Mouse (Mus musculus): ENCODE data around the gene Phf12. TPM values are rescaled to one million over a fixed set of nuclear protein-coding genes. Genes with fewer than 3 reads are reported as not detected.

The Phf12 gene
- polyA plus RNA-seq, 2 experiments, result 4.3 to 19.0 TPM

DNA sequence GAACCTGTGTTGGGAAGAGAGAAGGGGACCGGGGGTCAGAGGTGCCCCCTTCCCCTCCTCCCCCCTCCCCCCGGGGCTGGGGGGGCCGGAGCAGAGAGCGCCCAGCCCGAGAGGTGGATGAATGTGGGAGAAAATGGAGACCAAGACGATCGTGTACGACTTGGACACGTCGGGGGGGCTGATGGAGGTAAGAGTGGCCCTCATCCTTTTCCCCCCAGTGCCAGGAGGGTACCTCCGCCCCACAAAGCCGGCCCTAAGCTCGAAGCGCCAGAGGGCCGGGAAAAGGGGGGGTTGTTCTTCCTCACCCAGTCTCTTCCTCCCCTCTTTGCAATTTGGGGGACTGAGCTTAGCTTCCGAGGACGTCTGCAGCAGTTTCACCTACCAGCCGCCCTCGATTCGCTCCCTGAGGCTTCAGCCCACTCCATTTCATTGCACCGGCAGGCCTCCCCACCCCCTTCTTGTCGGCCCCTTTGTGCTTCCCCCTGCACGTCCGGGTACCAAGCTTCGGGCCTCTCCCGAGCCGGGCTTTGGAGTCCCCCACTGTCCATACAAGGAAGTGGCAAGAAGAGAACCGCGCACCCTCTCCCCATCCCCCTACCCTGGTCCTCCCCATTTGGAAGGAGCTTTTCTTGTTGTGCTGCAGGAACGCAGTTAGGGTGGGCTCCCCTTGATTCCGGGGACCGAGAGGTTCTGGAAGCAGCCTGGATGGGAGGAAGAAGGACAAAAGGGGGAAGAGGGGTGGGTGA is 810 bp downstream of the Phf12 start:
- TF ChIP-seq EP300 (IDR thresholded peaks at IDR 0.05; ENCODE audit: low read depth), result no peak
- no peak for TF ChIP-seq CTCF (IDR thresholded peaks at IDR 0.05; ENCODE audit: low read depth)
- ATAC-seq (ENCODE audit: insufficient read depth), result no peak
- Histone ChIP-seq H3K27ac (peak overlapping the region; percentile 77), H3K4me1 (replicated peaks; ENCODE audit: control insufficient read depth in 2 of 2, insufficient read depth in 2 of 2, low read length in 1 of 2) (peaks cover 10 to 15% of the 10 kb centered on the region in 2 experiments; a peak in 3 of 4 replicates), H3K4me2 (ENCODE audit: low read depth) (peak overlapping the region; percentile 95), H3K4me3 (ENCODE audit: insufficient read depth in 1 of 2, low read depth in 2 of 2, low read length in 2 of 2) (peak overlapping the region; percentile 92 to 94), H3K27me3 (ENCODE audit: control insufficient read depth, insufficient read depth, low read length) (no peaks in the 10 kb centered on the region; the same call in 1 of the 2 replicates), H3K9ac (replicated peaks) (peak overlapping the region; percentile 96), H3K36me3 (replicated peaks; ENCODE audit: control insufficient read depth, insufficient read depth, low read depth) (peaks cover 12% of the 10 kb centered on the region), H3K9me3 (ENCODE audit: control insufficient read depth, low read length) (no peaks in the 10 kb centered on the region)
- peak in 2 of 3 experiments; percentile 26 to 41 for DNase-seq (ENCODE audit: low read depth in 3 of 3, low spot score in 3 of 3)
- WGBS (ENCODE audit: insufficient replicate concordance), result under 1% methylated on average over 31 of the region's 32 CpGs

DNA sequence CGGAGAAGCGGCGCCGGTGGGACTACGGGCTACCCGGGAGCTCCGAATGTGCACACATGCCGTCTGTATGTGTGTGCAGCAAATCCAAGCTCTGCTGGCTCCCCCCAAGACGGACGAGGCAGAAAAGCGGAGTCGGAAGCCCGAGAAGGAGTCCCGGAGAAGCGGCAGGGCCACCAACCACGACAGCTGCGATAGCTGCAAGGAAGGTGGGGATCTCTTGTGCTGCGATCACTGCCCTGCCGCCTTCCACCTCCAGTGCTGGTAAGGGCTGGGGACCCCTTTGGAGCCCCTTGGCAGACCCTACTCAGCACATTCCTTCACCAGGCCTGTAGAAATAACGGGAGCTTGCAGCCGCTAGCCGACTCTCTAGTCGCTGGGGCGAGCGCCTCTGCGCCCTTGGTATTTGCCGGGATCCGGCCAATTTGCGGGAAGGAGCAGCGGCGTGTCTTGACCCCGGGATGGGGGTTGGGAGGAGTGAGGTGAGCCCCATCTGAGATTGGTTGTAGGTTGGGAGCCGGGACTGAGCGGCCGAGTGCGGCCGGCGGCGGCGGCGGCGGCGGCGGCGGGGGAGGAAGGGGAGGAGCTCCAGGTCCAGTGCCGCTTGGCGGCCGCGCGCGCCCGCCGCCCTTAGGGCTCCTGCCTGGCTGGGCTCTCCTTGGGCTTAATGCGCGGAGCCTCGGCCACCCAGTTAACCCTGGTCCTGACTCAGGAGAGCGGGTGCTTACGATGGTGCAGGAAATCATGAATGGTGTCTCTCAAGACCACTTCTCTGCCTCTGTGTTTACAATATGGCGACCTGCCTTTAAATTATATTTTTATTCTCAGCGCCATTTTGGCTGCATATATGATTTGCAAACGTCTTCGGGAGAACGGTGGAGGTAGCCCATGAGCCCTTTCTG is 1.6 kb downstream of the Phf12 start:
- TF ChIP-seq CTCF (IDR thresholded peaks at IDR 0.05; ENCODE audit: low read depth), result no peak
- TF ChIP-seq EP300 (IDR thresholded peaks at IDR 0.05; ENCODE audit: low read depth), result no peak
- no peaks in the 10 kb centered on the region for H3K9me3 ChIP-seq (ENCODE audit: control insufficient read depth, low read length)
- H3K4me2 ChIP-seq (ENCODE audit: low read depth), result peak overlapping the region; percentile 95
- peak overlapping the region; percentile 77 for H3K27ac ChIP-seq
- H3K9ac ChIP-seq (replicated peaks), result peak overlapping the region; percentile 96
- no peaks in the 10 kb centered on the region for H3K27me3 ChIP-seq (ENCODE audit: control insufficient read depth, insufficient read depth, low read length)
- peaks cover 10 to 15% of the 10 kb centered on the region in 2 experiments; a peak in 3 of 4 replicates for H3K4me1 ChIP-seq (replicated peaks; ENCODE audit: control insufficient read depth in 2 of 2, insufficient read depth in 2 of 2, low read length in 1 of 2)
- peak overlapping the region; percentile 92 to 94 for H3K4me3 ChIP-seq (ENCODE audit: insufficient read depth in 1 of 2, low read depth in 2 of 2, low read length in 2 of 2)
- H3K36me3 ChIP-seq (replicated peaks; ENCODE audit: control insufficient read depth, insufficient read depth, low read depth), result peaks cover 20% of the 10 kb centered on the region
- peak in 2 of 3 experiments; percentile 45 to 50 for DNase-seq (ENCODE audit: low read depth in 3 of 3, low spot score in 3 of 3)
- no peak for ATAC-seq (ENCODE audit: insufficient read depth)
- under 1% methylated on average over 53 of the region's 63 CpGs for WGBS (ENCODE audit: insufficient replicate concordance)

DNA sequence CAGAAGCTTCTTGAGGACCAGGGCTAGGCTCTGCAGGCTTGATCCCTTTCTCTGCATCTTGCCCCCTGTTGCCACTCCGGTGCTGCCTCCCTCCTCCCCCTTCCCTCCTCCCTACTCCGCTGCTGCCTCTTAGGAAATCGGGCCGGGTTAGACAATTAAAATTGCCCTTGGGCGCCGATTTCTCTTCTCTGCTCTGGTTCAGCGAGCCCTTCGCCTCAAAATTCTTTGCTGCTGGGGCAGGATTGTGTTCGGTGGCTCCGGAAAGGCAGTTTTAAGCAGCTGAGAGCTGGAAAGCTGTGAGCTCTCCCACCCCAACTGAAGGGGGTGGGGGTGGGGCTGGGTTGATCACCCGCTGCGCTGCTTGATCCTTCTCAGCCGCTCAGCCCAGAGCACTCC is 2.3 kb downstream of the Phf12 start:
- Histone ChIP-seq H3K9ac (replicated peaks) (peak overlapping the region; percentile 96), H3K4me3 (ENCODE audit: insufficient read depth in 1 of 2, low read depth in 2 of 2, low read length in 2 of 2) (peak overlapping the region; percentile 92 to 94), H3K36me3 (replicated peaks; ENCODE audit: control insufficient read depth, insufficient read depth, low read depth) (peaks cover 25% of the 10 kb centered on the region), H3K27me3 (ENCODE audit: control insufficient read depth, insufficient read depth, low read length) (no peaks in the 10 kb centered on the region), H3K27ac (peak overlapping the region; percentile 44), H3K4me1 (replicated peaks; ENCODE audit: control insufficient read depth in 2 of 2, insufficient read depth in 2 of 2, low read length in 1 of 2) (peaks cover 10 to 15% of the 10 kb centered on the region in 2 experiments; a peak in 3 of 4 replicates), H3K9me3 (ENCODE audit: control insufficient read depth, low read length) (no peaks in the 10 kb centered on the region), H3K4me2 (ENCODE audit: low read depth) (peak overlapping the region; percentile 95)
- ATAC-seq (ENCODE audit: insufficient read depth) (no peak), DNase-seq (ENCODE audit: low read depth in 3 of 3, low spot score in 3 of 3) (peak in 1 of 3 experiments; percentile 26)
- TF ChIP-seq CTCF (IDR thresholded peaks at IDR 0.05; ENCODE audit: low read depth) (no peak), EP300 (IDR thresholded peaks at IDR 0.05; ENCODE audit: low read depth) (no peak)
- WGBS (ENCODE audit: insufficient replicate concordance), result 4% methylated on average over 13 of the region's 13 CpGs

DNA sequence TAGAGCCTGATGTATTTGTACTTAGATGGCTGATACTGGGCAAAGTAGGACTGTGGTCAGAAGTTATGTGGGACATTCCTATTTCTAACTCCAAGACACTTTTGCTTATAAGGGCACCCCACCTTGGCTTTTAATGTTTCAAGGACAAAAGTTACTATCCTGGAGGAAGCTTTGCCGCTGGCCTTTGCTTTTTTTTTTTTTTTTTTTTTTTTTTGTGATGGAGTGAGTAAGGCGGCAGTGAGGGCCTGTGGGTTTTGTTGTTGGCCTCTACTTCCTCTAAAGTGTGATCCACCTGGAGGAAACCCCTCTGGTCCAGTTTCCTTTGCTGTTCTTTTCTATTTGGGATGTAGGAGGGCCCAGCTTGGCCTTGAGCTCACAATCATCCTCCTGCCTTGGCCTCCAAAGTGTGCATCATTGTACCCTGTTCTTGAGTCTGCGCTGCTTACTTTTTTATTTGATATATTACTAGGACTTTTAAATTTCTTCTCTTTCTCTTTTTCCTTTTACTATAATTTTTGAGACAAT is 3.0 kb downstream of the Phf12 start:
- 65% methylated on average over 3 of the region's 3 CpGs for WGBS (ENCODE audit: insufficient replicate concordance)
- no peak overlapping the region for H3K27ac ChIP-seq
- no peak for ATAC-seq (ENCODE audit: insufficient read depth)

More for the DNA sequence above, 3.0 kb downstream of the Phf12 start:
- H3K9ac ChIP-seq (replicated peaks), result no peak overlapping the region
- peaks cover 25% of the 10 kb centered on the region for H3K36me3 ChIP-seq (replicated peaks; ENCODE audit: control insufficient read depth, insufficient read depth, low read depth)
- H3K4me2 ChIP-seq (ENCODE audit: low read depth), result peak overlapping the region; percentile 95
- H3K4me1 ChIP-seq (replicated peaks; ENCODE audit: control insufficient read depth in 2 of 2, insufficient read depth in 2 of 2, low read length in 1 of 2), result peaks cover 7 to 11% of the 10 kb centered on the region in 2 experiments; a peak in 3 of 4 replicates
- H3K27me3 ChIP-seq (ENCODE audit: control insufficient read depth, insufficient read depth, low read length), result no peaks in the 10 kb centered on the region
- peak overlapping the region in 1 of 2 experiments; percentile 92; a peak in 2 of 4 replicates for H3K4me3 ChIP-seq (ENCODE audit: insufficient read depth in 1 of 2, low read depth in 2 of 2, low read length in 2 of 2)
- H3K9me3 ChIP-seq (ENCODE audit: control insufficient read depth, low read length), result no peaks in the 10 kb centered on the region
- no peak for DNase-seq (ENCODE audit: low read depth in 3 of 3, low spot score in 3 of 3)
- TF ChIP-seq EP300 (IDR thresholded peaks at IDR 0.05; ENCODE audit: low read depth) (no peak), CTCF (IDR thresholded peaks at IDR 0.05; ENCODE audit: low read depth) (no peak)

Data from liver, embryonic 14.5 days (tissue).